Comparison of ENCODE assay signal across 19 mouse cellular contexts in the genomic region with DNA sequence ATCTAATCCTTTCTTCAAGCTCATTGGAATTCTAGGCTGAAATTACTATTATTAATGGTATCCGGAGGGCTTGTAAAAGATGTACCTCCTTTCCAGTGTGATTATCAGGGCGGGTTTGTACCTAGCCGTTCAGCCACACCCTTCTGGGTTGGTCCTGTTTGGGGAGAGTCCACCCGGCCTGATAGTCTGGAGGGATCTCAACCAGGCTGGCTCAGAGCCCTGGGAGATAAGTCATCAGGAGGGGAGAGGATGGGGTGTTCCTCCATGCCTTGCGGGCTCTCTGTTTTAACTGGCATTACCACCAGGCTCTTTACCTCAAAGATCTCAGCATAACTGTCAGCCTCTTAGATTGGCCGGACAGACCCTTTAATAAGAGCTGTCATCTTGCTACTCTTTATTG. TPM values are rescaled to one million over a fixed set of nuclear protein-coding genes. Genes with fewer than 3 reads are reported as not detected.
DNase-seq lines count a peak whose midpoint lies in the region; ATAC-seq lines count a peak whose summit lies in the region.
"Had no signal": no experiment of that assay in that cellular context is flagged by ENCODE, and none has a peak within 500 bp of the region (broad histone marks: within the 10 kb centered on the region; RNA-seq: fewer than 3 reads in every experiment).

No protein-coding gene starts in this region.

- DNase-seq in spleen, adult 12 weeks (ENCODE audit: low spot score): peak; percentile 42
- no peak for DNase-seq in spleen, adult 18-20 months
- DNase-seq in liver, embryonic 13.5 days: peak; percentile 79
- DNase-seq in embryo, embryonic 10 days (ENCODE audit: low spot score): no peak
- DNase-seq: adrenal gland, postnatal 14 days; cerebellum, adult 11-12 months; embryo, embryonic 11 days; kidney, adult 18-20 months; thymus, postnatal 25 days had no signal

- peak; percentile 69 for ATAC-seq in erythroblast, adult 5-6 weeks (replicated peaks; ENCODE audit: low FRiP score, poor library complexity, severe bottlenecking)
- peak; percentile 93 for ATAC-seq in liver, embryonic 13.5 days (ENCODE audit: low read depth)
- peak; percentile 89 for ATAC-seq in stomach, embryonic 15.5 days (ENCODE audit: insufficient read depth, low FRiP score, low read depth)
- no peak for ATAC-seq in forebrain, embryonic 12.5 days (ENCODE audit: low FRiP score)

- H3K4me3 ChIP-seq in liver, embryonic 13.5 days (replicated peaks): peak overlapping the region; percentile 29
- H3K4me3 ChIP-seq in stomach, embryonic 15.5 days (replicated peaks): no peak overlapping the region
- H3K4me3 ChIP-seq in forebrain, embryonic 12.5 days (replicated peaks): no peak overlapping the region
- H3K4me3 ChIP-seq: heart, embryonic 13.5 days; hindbrain, embryonic 12.5 days; layer of hippocampus, adult 2 months; midbrain, embryonic 10.5 days had no signal

- H3K9ac ChIP-seq in liver, embryonic 13.5 days: peak overlapping the region; percentile 59
- H3K9ac ChIP-seq in stomach, embryonic 15.5 days: no peak overlapping the region
- H3K9ac ChIP-seq in forebrain, embryonic 12.5 days: no peak overlapping the region
- H3K9ac ChIP-seq: heart, embryonic 13.5 days; hindbrain, embryonic 12.5 days had no signal

- WGBS in liver, embryonic 13.5 days (ENCODE audit: insufficient replicate concordance): 24% methylated on average over 6 of the region's 6 CpGs
- 74% methylated on average over 6 of the region's 6 CpGs for WGBS in stomach, embryonic 15.5 days
- WGBS in forebrain, embryonic 12.5 days: 85% methylated on average over 6 of the region's 6 CpGs

- no peaks in the 10 kb centered on the region for H3K36me3 ChIP-seq in liver, embryonic 13.5 days
- H3K36me3 ChIP-seq in stomach, embryonic 15.5 days: no peaks in the 10 kb centered on the region
- no peaks in the 10 kb centered on the region for H3K36me3 ChIP-seq in forebrain, embryonic 12.5 days (replicated peaks)
- H3K36me3 ChIP-seq: heart, embryonic 13.5 days; hindbrain, embryonic 12.5 days; midbrain, embryonic 10.5 days had no signal

- peaks cover 99% of the 10 kb centered on the region for H3K4me1 ChIP-seq in liver, embryonic 13.5 days (replicated peaks)
- H3K4me1 ChIP-seq in stomach, embryonic 15.5 days: peaks cover 6% of the 10 kb centered on the region; the same call in 1 of the 2 replicates
- H3K4me1 ChIP-seq in forebrain, embryonic 12.5 days: no peaks in the 10 kb centered on the region
- H3K4me1 ChIP-seq: hindbrain, embryonic 12.5 days; midbrain, embryonic 10.5 days had no signal

- no peaks in the 10 kb centered on the region for H3K9me3 ChIP-seq in liver, embryonic 13.5 days (replicated peaks)
- no peaks in the 10 kb centered on the region for H3K9me3 ChIP-seq in stomach, embryonic 15.5 days
- H3K9me3 ChIP-seq in forebrain, embryonic 12.5 days: no peaks in the 10 kb centered on the region
- H3K9me3 ChIP-seq: heart, embryonic 13.5 days; hindbrain, embryonic 12.5 days; midbrain, embryonic 10.5 days had no signal

- peak overlapping the region; percentile 95 for H3K27ac ChIP-seq in liver, embryonic 13.5 days
- 0 out of 2 replicates have a peak overlapping the region, but pooled peaks have one; percentile 21 for H3K27ac ChIP-seq in stomach, embryonic 15.5 days
- H3K27ac ChIP-seq in forebrain, embryonic 12.5 days: no peak overlapping the region
- H3K27ac ChIP-seq: hindbrain, embryonic 12.5 days; layer of hippocampus, adult 2 months; midbrain, embryonic 10.5 days had no signal

- peak overlapping the region; percentile 57 for H3K4me2 ChIP-seq in liver, embryonic 13.5 days
- H3K4me2 ChIP-seq in stomach, embryonic 15.5 days: no peak overlapping the region
- H3K4me2 ChIP-seq in forebrain, embryonic 12.5 days: no peak overlapping the region
- H3K4me2 ChIP-seq: hindbrain, embryonic 12.5 days had no signal

- H3K27me3 ChIP-seq in liver, embryonic 13.5 days: no peaks in the 10 kb centered on the region
- no peaks in the 10 kb centered on the region for H3K27me3 ChIP-seq in stomach, embryonic 15.5 days (replicated peaks)
- no peaks in the 10 kb centered on the region for H3K27me3 ChIP-seq in forebrain, embryonic 12.5 days
- H3K27me3 ChIP-seq: heart, embryonic 13.5 days; hindbrain, embryonic 12.5 days had no signal

RNA-seq across cellular contexts. Expression of gene Calm5, which starts 13.2 kb away (rescaled TPM):
- not detected in 2 replicates for total RNA-seq in erythroblast, adult 5-6 weeks (2015; ENCODE audit: low replicate concordance)
- not detected in 2 replicates for total RNA-seq in erythroblast, adult 5-6 weeks (2017; ENCODE audit: low replicate concordance)
- polyA plus RNA-seq in liver, embryonic 13.5 days (2015; fragmentation: Nextera tagmentation; extraction: Ambion mirVana): not detected in 2 replicates
- not detected in 2 replicates for polyA plus RNA-seq in stomach, embryonic 15.5 days (2015; fragmentation: Nextera tagmentation; extraction: Ambion mirVana)
- not detected in 2 replicates for polyA plus RNA-seq in forebrain, embryonic 12.5 days (2016; fragmentation: Nextera tagmentation; extraction: Ambion mirVana)
- total RNA-seq: adrenal gland, postnatal 14 days; layer of hippocampus, adult 2 months; left cerebral cortex, postnatal 10 days; liver, adult 2 months had no signal
- polyA plus RNA-seq: heart, embryonic 13.5 days; hindbrain, embryonic 12.5 days; liver, adult 2 months; midbrain, embryonic 10.5 days; small intestine, adult 2 months had no signal

RNA-seq across cellular contexts. Expression of gene Calm4, which starts 29.6 kb away (rescaled TPM):
- not detected in 2 replicates for total RNA-seq in erythroblast, adult 5-6 weeks (2015; ENCODE audit: low replicate concordance)
- not detected in 2 replicates for total RNA-seq in erythroblast, adult 5-6 weeks (2017; ENCODE audit: low replicate concordance)
- not detected in 2 replicates for polyA plus RNA-seq in liver, embryonic 13.5 days (2015; fragmentation: Nextera tagmentation; extraction: Ambion mirVana)
- polyA plus RNA-seq in stomach, embryonic 15.5 days (2015; fragmentation: Nextera tagmentation; extraction: Ambion mirVana): 0.39 TPM in 1 of 2 replicates, not detected in the other
- not detected in 2 replicates for polyA plus RNA-seq in forebrain, embryonic 12.5 days (2016; fragmentation: Nextera tagmentation; extraction: Ambion mirVana)
- total RNA-seq: adrenal gland, postnatal 14 days; layer of hippocampus, adult 2 months; left cerebral cortex, postnatal 10 days; liver, adult 2 months had no signal
- polyA plus RNA-seq: heart, embryonic 13.5 days; hindbrain, embryonic 12.5 days; liver, adult 2 months; midbrain, embryonic 10.5 days; small intestine, adult 2 months had no signal

RNA-seq across cellular contexts. Expression of gene Net1, which starts 50.9 kb away (rescaled TPM):
- 13.4 and 17.8 TPM in 2 replicates for total RNA-seq in erythroblast, adult 5-6 weeks (2015; ENCODE audit: low replicate concordance)
- 21.0 and 42.0 TPM in 2 replicates for total RNA-seq in erythroblast, adult 5-6 weeks (2017; ENCODE audit: low replicate concordance)
- polyA plus RNA-seq in liver, embryonic 13.5 days (2015; fragmentation: Nextera tagmentation; extraction: Ambion mirVana): 53.6 and 66.0 TPM in 2 replicates
- 90.8 and 104 TPM in 2 replicates for polyA plus RNA-seq in stomach, embryonic 15.5 days (2015; fragmentation: Nextera tagmentation; extraction: Ambion mirVana)
- 49.2 and 55.7 TPM in 2 replicates for polyA plus RNA-seq in forebrain, embryonic 12.5 days (2016; fragmentation: Nextera tagmentation; extraction: Ambion mirVana)

RNA-seq across cellular contexts. Expression of gene Tubal3, which starts 50.9 kb away (rescaled TPM):
- not detected in 2 replicates for total RNA-seq in erythroblast, adult 5-6 weeks (2015; ENCODE audit: low replicate concordance)
- not detected in 2 replicates for total RNA-seq in erythroblast, adult 5-6 weeks (2017; ENCODE audit: low replicate concordance)
- not detected in 2 replicates for polyA plus RNA-seq in liver, embryonic 13.5 days (2015; fragmentation: Nextera tagmentation; extraction: Ambion mirVana)
- 4.1 and 8.4 TPM in 2 replicates for polyA plus RNA-seq in stomach, embryonic 15.5 days (2015; fragmentation: Nextera tagmentation; extraction: Ambion mirVana)
- polyA plus RNA-seq in forebrain, embryonic 12.5 days (2016; fragmentation: Nextera tagmentation; extraction: Ambion mirVana): not detected in 2 replicates
- total RNA-seq: adrenal gland, postnatal 14 days; layer of hippocampus, adult 2 months; left cerebral cortex, postnatal 10 days; liver, adult 2 months had no signal
- polyA plus RNA-seq: heart, embryonic 13.5 days; hindbrain, embryonic 12.5 days; liver, adult 2 months; midbrain, embryonic 10.5 days had no signal

Comparison
In these comparisons a context has a peak if more than half of its experiments do, and no peak if none do; other contexts are left out.
1. DNase-seq: peak in spleen, adult 12 weeks (single experiment) and liver, embryonic 13.5 days (single experiment); none in spleen, adult 18-20 months (0 of 2) and embryo, embryonic 10 days (single experiment).